Mouse (Mus musculus): ENCODE results near the gene Ccdc13. TPM values are rescaled to one million over a fixed set of nuclear protein-coding genes. Genes with fewer than 3 reads are reported as not detected.

The Ccdc13 gene
- polyA plus RNA-seq, 1 experiment from 2014 or later, result 0.56 TPM

DNA sequence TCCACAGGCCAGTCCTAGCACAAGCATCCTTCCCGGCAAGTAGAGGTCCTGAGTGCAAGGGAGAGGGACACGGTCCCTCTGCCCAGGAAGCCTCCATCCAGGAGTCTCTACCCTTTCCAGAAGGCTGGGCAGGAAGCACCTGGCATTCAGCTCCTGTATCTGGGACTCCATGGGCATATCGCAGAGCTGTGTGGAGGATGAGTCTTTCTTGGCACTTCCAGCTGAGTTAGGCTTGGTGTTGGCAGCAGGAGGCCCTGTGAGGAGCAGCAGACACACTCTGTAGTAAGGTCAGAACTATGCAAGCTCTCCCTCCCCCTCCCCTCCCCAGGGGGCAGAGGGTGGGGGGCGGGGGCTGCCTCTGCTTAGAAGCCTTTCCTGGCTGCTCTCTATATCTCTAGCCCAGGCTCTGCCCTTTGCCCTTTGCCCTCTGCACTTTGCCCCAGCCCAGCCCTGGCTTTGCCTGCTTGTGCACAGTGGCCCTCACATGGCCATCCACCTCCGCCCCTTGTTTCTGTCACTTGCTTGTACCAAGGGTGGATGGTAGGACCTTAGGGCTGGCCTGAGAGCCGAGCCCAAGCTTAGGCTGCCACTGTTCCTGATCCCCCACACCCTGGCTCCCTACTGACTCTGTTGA is 40.3 kb downstream of the Ccdc13 start:
- no peaks in the 10 kb centered on the region for H3K9me3 ChIP-seq (replicated peaks; ENCODE audit: control insufficient read depth, low read length)
- no peak overlapping the region for H3K4me2 ChIP-seq (ENCODE audit: low read depth, low read length)
- H3K4me3 ChIP-seq (replicated peaks; ENCODE audit: low read length), result no peak overlapping the region
- WGBS, result 39% methylated on average over 6 of the region's 6 CpGs
- no peak overlapping the region for H3K27ac ChIP-seq (ENCODE audit: low read length)
- H3K4me1 ChIP-seq (ENCODE audit: control insufficient read depth, insufficient read depth, low read length), result peaks cover 10% of the 10 kb centered on the region; the same call in 1 of the 2 replicates
- ATAC-seq (ENCODE audit: insufficient read depth, low FRiP score), result no peak
- H3K36me3 ChIP-seq (ENCODE audit: control insufficient read depth, insufficient read depth, low read length), result no peaks in the 10 kb centered on the region
- no peaks in the 10 kb centered on the region for H3K27me3 ChIP-seq (ENCODE audit: control insufficient read depth, insufficient read depth, low read length)
- H3K9ac ChIP-seq (ENCODE audit: low read length), result no peak overlapping the region

DNA sequence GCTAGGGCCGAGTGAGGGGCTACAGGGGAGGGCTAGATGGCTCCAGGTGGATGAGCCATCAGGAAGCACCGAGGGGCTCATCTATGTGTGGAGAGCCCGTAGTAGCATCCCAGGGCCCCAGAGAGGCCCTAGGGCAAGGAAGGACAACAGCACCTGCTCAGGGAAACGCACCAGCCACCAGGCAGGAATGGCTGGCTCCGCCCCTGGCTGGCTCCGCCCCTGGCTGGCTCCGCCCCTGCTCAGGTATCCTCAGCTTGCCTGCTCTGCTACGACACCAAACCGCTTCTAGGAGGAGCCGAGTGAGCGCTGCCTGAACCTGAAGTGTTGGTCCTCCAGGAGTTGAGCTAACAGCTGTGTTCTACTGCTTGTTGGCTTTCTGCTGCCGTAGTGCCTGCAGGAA is 41.5 kb downstream of the Ccdc13 start:
- no peak overlapping the region for H3K4me3 ChIP-seq (replicated peaks; ENCODE audit: low read length)
- ATAC-seq (ENCODE audit: insufficient read depth, low FRiP score), result peak; percentile 51
- WGBS, result 15% methylated on average over 12 of the region's 12 CpGs
- H3K27ac ChIP-seq (ENCODE audit: low read length), result no peak overlapping the region
- 0 out of 2 replicates have a peak overlapping the region, but pooled peaks have one; percentile 3 for H3K9ac ChIP-seq (ENCODE audit: low read length)
- H3K4me1 ChIP-seq (ENCODE audit: control insufficient read depth, insufficient read depth, low read length), result peaks cover 10% of the 10 kb centered on the region; the same call in 1 of the 2 replicates
- H3K4me2 ChIP-seq (ENCODE audit: low read depth, low read length), result peak overlapping the region; percentile 26; the same call in 1 of the 2 replicates
- H3K36me3 ChIP-seq (ENCODE audit: control insufficient read depth, insufficient read depth, low read length), result no peaks in the 10 kb centered on the region
- H3K9me3 ChIP-seq (replicated peaks; ENCODE audit: control insufficient read depth, low read length), result no peaks in the 10 kb centered on the region
- H3K27me3 ChIP-seq (ENCODE audit: control insufficient read depth, insufficient read depth, low read length), result no peaks in the 10 kb centered on the region

DNA sequence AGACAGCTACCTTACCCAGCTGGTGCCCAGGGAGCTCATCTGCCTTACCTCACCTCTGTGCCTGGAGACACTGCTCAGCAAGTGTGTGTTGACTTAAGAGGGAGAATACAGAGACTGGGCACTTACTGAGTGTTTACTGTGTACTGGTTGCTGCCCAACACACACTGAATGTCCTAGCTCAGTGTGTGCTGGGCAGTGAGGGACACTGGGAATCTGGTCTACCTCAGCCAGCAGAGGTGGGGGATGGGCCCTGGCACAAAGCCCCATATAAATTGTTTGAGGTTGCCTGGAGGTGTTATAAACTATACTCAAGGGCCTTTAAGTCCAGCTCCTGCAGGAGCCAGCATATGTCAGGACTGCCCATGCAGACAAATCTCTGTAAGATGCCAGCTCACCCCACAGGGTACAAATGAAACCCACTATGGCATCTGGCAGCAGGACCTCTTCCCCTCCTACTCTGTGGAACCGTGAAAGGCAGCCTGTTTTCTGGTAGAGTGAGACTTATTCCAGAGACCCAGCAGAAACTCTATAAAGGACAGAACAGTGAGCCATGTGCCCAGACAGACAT is 44.2 kb downstream of the Ccdc13 start:
- Histone ChIP-seq H3K27ac (ENCODE audit: low read length) (no peak overlapping the region), H3K4me3 (replicated peaks; ENCODE audit: low read length) (no peak overlapping the region), H3K4me1 (ENCODE audit: control insufficient read depth, insufficient read depth, low read length) (peaks cover 13% of the 10 kb centered on the region; the same call in 1 of the 2 replicates), H3K9me3 (replicated peaks; ENCODE audit: control insufficient read depth, low read length) (no peaks in the 10 kb centered on the region), H3K9ac (ENCODE audit: low read length) (no peak overlapping the region), H3K4me2 (ENCODE audit: low read depth, low read length) (no peak overlapping the region), H3K27me3 (ENCODE audit: control insufficient read depth, insufficient read depth, low read length) (no peaks in the 10 kb centered on the region), H3K36me3 (ENCODE audit: control insufficient read depth, insufficient read depth, low read length) (no peaks in the 10 kb centered on the region)
- no peak for ATAC-seq (ENCODE audit: insufficient read depth, low FRiP score)
- WGBS, result 48% methylated on average over 1 of the region's 1 CpGs

DNA sequence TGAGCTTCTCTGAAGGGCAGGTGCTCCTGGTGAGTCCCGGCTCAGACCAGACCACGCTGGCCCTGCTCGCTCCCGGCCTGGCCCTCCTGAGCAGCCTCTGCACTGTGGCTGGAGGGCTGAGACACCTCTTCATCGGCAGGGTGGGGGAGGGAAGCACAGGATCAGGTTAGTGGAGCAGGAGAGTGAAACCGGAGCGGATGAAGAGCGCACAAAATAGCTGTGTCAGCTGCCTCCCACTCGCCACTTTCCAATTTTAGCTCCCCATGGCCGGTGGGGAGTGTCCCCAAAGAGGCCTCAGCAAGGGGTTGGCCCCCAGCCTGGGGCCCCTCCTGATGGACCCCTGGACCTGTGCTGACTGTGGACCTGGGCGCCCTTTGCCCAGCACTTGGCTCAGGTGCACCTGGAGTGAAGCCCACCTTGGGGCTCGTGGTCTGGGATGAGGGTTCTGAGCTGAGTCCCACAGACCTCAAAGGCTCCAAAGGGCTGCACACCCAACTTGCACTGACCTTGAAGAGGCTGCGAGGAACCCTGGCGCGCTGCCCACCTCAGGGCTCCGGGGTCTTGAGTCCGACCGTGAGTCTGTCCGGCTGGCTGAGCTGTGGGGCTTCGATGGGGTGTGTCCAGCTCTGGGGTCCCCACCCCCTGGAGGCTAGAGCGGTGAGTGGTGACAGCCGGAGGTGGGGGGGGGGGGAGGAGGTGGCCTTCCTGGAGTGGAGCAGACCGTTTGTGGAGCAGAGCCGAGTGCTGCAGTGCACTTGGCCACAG is 47.3 kb downstream of the Ccdc13 start, which contains the start of gene Hhatl:
Gene Hhatl, minus strand, starts transcription at position 751 of the 765 bp plus-strand sequence.
- 0 out of 2 replicates have a peak, but pooled peaks cover 3% of the 10 kb centered on the region for H3K4me1 ChIP-seq (ENCODE audit: control insufficient read depth, insufficient read depth, low read length)
- no peaks in the 10 kb centered on the region for H3K27me3 ChIP-seq (ENCODE audit: control insufficient read depth, insufficient read depth, low read length)
- no peaks in the 10 kb centered on the region for H3K9me3 ChIP-seq (replicated peaks; ENCODE audit: control insufficient read depth, low read length)
- no peak within 1 kb of the TSS for H3K4me2 ChIP-seq (ENCODE audit: low read depth, low read length)
- ATAC-seq (ENCODE audit: insufficient read depth, low FRiP score), result 0 out of 2 replicates have a peak, but pooled peaks have one; percentile 12
- WGBS, result 47% methylated on average over 23 of the region's 24 CpGs
- H3K9ac ChIP-seq (ENCODE audit: low read length), result no peak within 1 kb of the TSS
- H3K4me3 ChIP-seq (replicated peaks; ENCODE audit: low read length), result no peak within 1 kb of the TSS
- no peaks in the 10 kb centered on the region for H3K36me3 ChIP-seq (ENCODE audit: control insufficient read depth, insufficient read depth, low read length)
- H3K27ac ChIP-seq (ENCODE audit: low read length), result 0 out of 2 replicates have a peak within 1 kb of the TSS, but pooled peaks have one; percentile 26

DNA sequence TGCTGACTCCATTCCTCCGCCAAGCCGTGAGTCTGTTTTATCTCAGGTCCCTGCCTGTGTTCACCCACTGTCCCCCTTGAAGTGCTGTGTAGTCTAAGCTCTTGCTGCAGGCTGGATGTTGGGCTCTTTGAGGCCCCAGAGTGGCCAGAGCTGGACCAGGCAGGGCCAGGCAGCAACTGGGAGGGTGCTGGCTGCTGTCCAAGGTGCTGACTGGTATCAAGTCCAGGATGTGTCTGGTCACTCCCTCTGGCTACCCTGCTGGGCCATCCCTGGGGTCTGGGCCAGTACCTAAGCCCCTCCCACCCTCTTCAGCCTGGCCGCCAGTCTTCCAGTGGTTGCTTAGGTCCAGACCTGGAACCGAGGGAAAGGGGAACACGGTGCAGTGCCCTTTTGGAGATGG is 48.1 kb downstream of the Ccdc13 start:
- Histone ChIP-seq H3K4me2 (ENCODE audit: low read depth, low read length) (no peak overlapping the region), H3K27me3 (ENCODE audit: control insufficient read depth, insufficient read depth, low read length) (no peaks in the 10 kb centered on the region), H3K9ac (ENCODE audit: low read length) (no peak overlapping the region), H3K4me3 (replicated peaks; ENCODE audit: low read length) (no peak overlapping the region), H3K36me3 (ENCODE audit: control insufficient read depth, insufficient read depth, low read length) (no peaks in the 10 kb centered on the region), H3K9me3 (replicated peaks; ENCODE audit: control insufficient read depth, low read length) (no peaks in the 10 kb centered on the region), H3K27ac (ENCODE audit: low read length) (0 out of 2 replicates have a peak overlapping the region, but pooled peaks have one; percentile 26), H3K4me1 (ENCODE audit: control insufficient read depth, insufficient read depth, low read length) (0 out of 2 replicates have a peak, but pooled peaks cover 3% of the 10 kb centered on the region)
- 20% methylated on average over 5 of the region's 5 CpGs for WGBS
- peak; percentile 41; the same call in 1 of the 2 replicates for ATAC-seq (ENCODE audit: insufficient read depth, low FRiP score)

DNA sequence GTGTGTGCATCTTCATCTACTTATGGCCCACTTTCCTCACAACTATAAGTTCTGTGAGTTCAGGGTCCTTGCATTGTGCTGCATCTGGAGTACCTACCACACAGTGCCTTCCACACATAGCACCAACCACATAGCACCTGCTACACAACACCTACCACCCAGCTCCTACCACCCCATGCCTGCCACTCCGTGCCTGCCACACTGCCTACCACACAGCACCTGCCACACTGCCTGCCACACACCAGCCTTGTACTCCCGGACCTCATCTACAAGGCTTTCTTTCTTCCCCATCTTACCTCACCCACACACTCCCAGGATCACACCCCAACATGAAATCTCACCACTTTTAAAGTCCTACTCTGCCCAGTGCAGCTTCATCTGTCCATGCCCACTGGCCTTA is 52.9 kb downstream of the Ccdc13 start:
- Histone ChIP-seq H3K36me3 (ENCODE audit: control insufficient read depth, insufficient read depth, low read length) (no peaks in the 10 kb centered on the region), H3K9ac (ENCODE audit: low read length) (no peak overlapping the region), H3K9me3 (replicated peaks; ENCODE audit: control insufficient read depth, low read length) (no peaks in the 10 kb centered on the region), H3K4me3 (replicated peaks; ENCODE audit: low read length) (no peak overlapping the region), H3K4me2 (ENCODE audit: low read depth, low read length) (no peak overlapping the region), H3K4me1 (ENCODE audit: control insufficient read depth, insufficient read depth, low read length) (no peaks in the 10 kb centered on the region), H3K27ac (ENCODE audit: low read length) (no peak overlapping the region), H3K27me3 (ENCODE audit: control insufficient read depth, insufficient read depth, low read length) (no peaks in the 10 kb centered on the region)
- ATAC-seq (ENCODE audit: insufficient read depth, low FRiP score), result no peak
- WGBS, result 72% methylated on average over 2 of the region's 2 CpGs

DNA sequence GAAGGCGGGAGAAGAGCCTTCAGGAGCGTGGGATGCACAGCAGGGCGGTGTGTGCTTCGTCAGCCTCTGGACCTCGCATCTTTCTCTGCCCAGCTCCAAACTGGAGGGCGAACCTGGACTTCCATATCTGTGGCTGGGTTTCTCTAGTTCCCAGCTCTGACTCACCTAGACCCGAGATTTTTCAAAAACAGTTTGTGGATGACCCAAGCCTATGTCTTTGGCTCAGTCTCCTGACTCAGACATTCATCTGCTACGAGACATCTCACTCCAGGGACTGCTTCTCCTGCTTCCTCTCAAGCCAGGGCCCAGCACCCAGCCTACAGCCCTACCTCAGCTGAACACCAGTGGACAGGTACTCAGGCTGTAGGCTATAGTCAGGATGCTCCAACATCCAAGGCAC is 54.0 kb downstream of the Ccdc13 start:
- Histone ChIP-seq H3K9ac (ENCODE audit: low read length) (no peak overlapping the region), H3K27me3 (ENCODE audit: control insufficient read depth, insufficient read depth, low read length) (no peaks in the 10 kb centered on the region; the same call in 1 of the 2 replicates), H3K4me2 (ENCODE audit: low read depth, low read length) (no peak overlapping the region), H3K27ac (ENCODE audit: low read length) (no peak overlapping the region), H3K4me3 (replicated peaks; ENCODE audit: low read length) (no peak overlapping the region), H3K36me3 (ENCODE audit: control insufficient read depth, insufficient read depth, low read length) (no peaks in the 10 kb centered on the region), H3K9me3 (replicated peaks; ENCODE audit: control insufficient read depth, low read length) (no peaks in the 10 kb centered on the region), H3K4me1 (ENCODE audit: control insufficient read depth, insufficient read depth, low read length) (no peaks in the 10 kb centered on the region)
- ATAC-seq (ENCODE audit: insufficient read depth, low FRiP score), result no peak
- WGBS, result 85% methylated on average over 8 of the region's 8 CpGs

DNA sequence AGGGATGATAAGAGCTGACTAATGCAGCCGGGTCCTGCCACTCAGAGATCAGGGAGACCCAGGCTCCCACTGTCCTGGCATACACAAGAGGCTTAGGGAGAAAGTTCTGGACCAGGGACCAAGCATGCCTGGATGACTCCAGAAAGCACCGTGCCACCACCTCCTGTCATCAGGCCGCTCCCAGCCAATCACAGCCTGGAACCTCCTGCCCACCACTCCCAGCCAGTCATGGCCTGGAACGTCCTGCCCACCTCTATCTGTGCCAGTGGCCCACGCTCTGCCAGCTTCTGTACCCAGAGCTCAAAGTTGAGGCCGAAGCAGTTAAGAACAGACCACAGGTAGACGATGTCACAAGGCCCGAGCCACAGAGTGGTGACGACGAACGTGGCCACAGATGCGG is 54.5 kb downstream of the Ccdc13 start:
- no peak overlapping the region for H3K4me2 ChIP-seq (ENCODE audit: low read depth, low read length)
- no peak for ATAC-seq (ENCODE audit: insufficient read depth, low FRiP score)
- no peaks in the 10 kb centered on the region for H3K36me3 ChIP-seq (ENCODE audit: control insufficient read depth, insufficient read depth, low read length)
- H3K4me1 ChIP-seq (ENCODE audit: control insufficient read depth, insufficient read depth, low read length), result no peaks in the 10 kb centered on the region
- WGBS, result 80% methylated on average over 12 of the region's 12 CpGs
- H3K4me3 ChIP-seq (replicated peaks; ENCODE audit: low read length), result no peak overlapping the region
- no peaks in the 10 kb centered on the region; the same call in 1 of the 2 replicates for H3K27me3 ChIP-seq (ENCODE audit: control insufficient read depth, insufficient read depth, low read length)
- no peaks in the 10 kb centered on the region for H3K9me3 ChIP-seq (replicated peaks; ENCODE audit: control insufficient read depth, low read length)
- no peak overlapping the region for H3K27ac ChIP-seq (ENCODE audit: low read length)
- H3K9ac ChIP-seq (ENCODE audit: low read length), result no peak overlapping the region
